Mouse (Mus musculus) neural tube, embryonic 14.5 days (tissue): Measurements from ENCODE around the gene Jkamp. TPM values are rescaled to one million over a fixed set of nuclear protein-coding genes. Genes with fewer than 3 reads are reported as not detected.
"Not testable (repeated sequence)": the region's sequence is repeated elsewhere in the genome, so short reads cannot be mapped to it uniquely, and the experiment has no call there.

Experiments
- ATAC-seq: fragments of 200-750 bp; cut with Nextera tagmentation; 2 replicates; pipeline ENCODE4 v1.8.0; 2017; ENCODE audit warnings: low read depth, mild to moderate bottlenecking, moderate TSS enrichment, moderate library complexity
- H3K27ac ChIP-seq: fragments of 300-500 bp; sonication (generic); 2 replicates; pipeline ENCODE4 v1.5.1; 2014; ENCODE audit warnings: low read depth, mild to moderate bottlenecking, control low read depth, low read length, moderate library complexity, mixed read lengths
- H3K27me3 ChIP-seq: fragments of 300-500 bp; sonication (generic); 2 replicates; pipeline ENCODE4 v1.6.1; 2014; ENCODE audit warnings: low read length; ENCODE audit not compliant: control insufficient read depth, insufficient read depth
- H3K36me3 ChIP-seq: fragments of 300-500 bp; sonication (generic); 2 replicates; pipeline ENCODE4 v1.6.1; 2014; ENCODE audit warnings: low read length, mixed read lengths; ENCODE audit not compliant: control insufficient read depth, insufficient read depth
- H3K4me1 ChIP-seq: fragments of 300-500 bp; sonication (generic); 2 replicates; pipeline ENCODE4 v1.6.1; 2014; ENCODE audit warnings: low read length; ENCODE audit not compliant: control insufficient read depth, insufficient read depth
- H3K4me2 ChIP-seq: fragments of 300-500 bp; sonication (generic); 2 replicates; pipeline ENCODE4 v1.6.1; 2014; ENCODE audit warnings: mild to moderate bottlenecking, low read depth, low read length, control low read depth
- H3K4me3 ChIP-seq: fragments of 300-500 bp; sonication (generic); 2 replicates; pipeline ENCODE4 v1.5.1; 2014; ENCODE audit warnings: low read depth, low read length, control low read depth, mixed read lengths
- H3K9ac ChIP-seq: fragments of 300-500 bp; sonication (generic); replicated peaks from 2 replicates; pipeline ENCODE4 v1.6.1; 2014; ENCODE audit warnings: low read depth, mild to moderate bottlenecking, control low read depth, low read length, mixed read lengths
- H3K9me3 ChIP-seq: fragments of 300-500 bp; sonication (generic); 2 replicates; pipeline ENCODE4 v1.6.1; 2016; ENCODE audit warnings: low read length; ENCODE audit not compliant: control insufficient read depth
- WGBS: fragments of 180-500 bp; shearing (Covaris S2); extraction: QIAGEN DNeasy Blood & Tissue Kit; methylation state at CpG from one replicate; pipeline ENCODE4 v1.1.7; 2014; 5-methylcytosine and 5-hydroxymethylcytosine counted together
- polyA plus RNA-seq: library from polyadenylated mRNA; unstranded; fragments of >200 nt; fragmentation: Nextera tagmentation; extraction: Ambion mirVana; gene quantifications from 2 replicates; pipeline ENCODE4 v1.2.1, GENCODE M21; 2014

The Jkamp gene
- polyA plus RNA-seq = 101 and 113 TPM in 2 replicates

DNA sequence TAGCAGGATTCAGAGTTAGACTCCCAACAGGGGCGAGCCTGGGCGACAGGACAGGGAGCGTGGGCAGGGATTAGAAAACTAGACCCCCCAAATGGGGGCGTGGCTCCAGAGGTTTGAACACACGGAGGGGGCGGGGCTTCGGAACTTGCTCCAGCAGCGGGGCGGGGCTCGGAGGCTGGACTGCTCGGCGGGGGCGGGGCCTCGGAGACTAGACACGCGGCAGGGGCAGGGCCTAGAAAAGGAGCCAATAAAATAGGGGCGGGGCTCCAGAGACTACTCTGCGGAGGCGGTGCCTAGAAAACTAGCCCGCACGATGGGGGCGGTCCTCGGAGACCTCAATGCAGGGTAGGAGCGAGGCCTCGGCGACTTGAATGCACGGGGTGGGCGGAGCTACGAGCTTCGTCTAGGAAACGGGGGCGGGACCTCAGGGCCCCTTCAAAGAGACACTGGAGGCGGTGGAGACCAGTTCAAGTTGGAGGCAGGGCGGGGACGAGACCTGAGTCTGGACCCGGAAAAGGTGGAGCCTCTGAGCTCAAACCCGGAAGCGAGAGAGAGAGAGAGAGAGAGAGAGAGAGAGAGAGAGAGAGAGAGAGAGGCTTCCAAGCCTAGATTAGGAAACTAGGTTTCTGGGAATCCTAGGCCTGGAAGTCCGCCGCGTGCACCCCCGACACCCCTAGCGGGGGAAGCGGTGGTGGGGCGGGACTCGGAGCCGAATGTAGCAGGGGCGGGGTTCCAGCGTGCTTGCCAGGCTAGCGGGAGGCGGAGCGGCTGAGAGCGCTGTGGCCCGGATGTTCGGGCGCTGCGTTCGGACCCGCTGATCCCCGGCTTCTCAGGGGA lies at the start of gene Jkamp, which contains the start of gene L3hypdh:
TSS of gene Jkamp (plus strand) at position 261 of the 837 bp plus-strand sequence.
TSS of gene L3hypdh (minus strand) at position 111 of the 837 bp plus-strand sequence.
- ATAC-seq = peak; percentile 94
- Histone ChIP-seq H3K4me1 (peaks cover 21% of the 10 kb centered on the region), H3K4me2 (peak within 1 kb of the TSS; percentile 85), H3K9me3 (no peaks in the 10 kb centered on the region), H3K4me3 (peak within 1 kb of the TSS; percentile 72), H3K9ac (peak within 1 kb of the TSS; percentile 88), H3K36me3 (no peaks in the 10 kb centered on the region), H3K27ac (peak within 1 kb of the TSS; percentile 97), H3K27me3 (no peaks in the 10 kb centered on the region)
- under 1% methylated on average over 59 of the region's 60 CpGs for WGBS

GRCm38 (mm10) chr12:72036097-72036661 lies 49.2 kb upstream of the Jkamp start:
- no peak overlapping the region for H3K4me2 ChIP-seq
- no peaks in the 10 kb centered on the region for H3K27me3 ChIP-seq
- H3K4me1 ChIP-seq = no peaks in the 10 kb centered on the region
- 81% methylated on average over 9 of the region's 9 CpGs for WGBS
- no peak overlapping the region for H3K9ac ChIP-seq
- H3K9me3 ChIP-seq = no peaks in the 10 kb centered on the region
- H3K4me3 ChIP-seq = no peak overlapping the region
- no peak for ATAC-seq
- H3K27ac ChIP-seq = no peak overlapping the region
- H3K36me3 ChIP-seq = no peaks in the 10 kb centered on the region

GRCm38 (mm10) chr12:72037049-72037448 lies 48.3 kb upstream of the Jkamp start:
- H3K4me1 ChIP-seq = no peaks in the 10 kb centered on the region
- ATAC-seq = no peak
- WGBS = 93% methylated on average over 6 of the region's 6 CpGs

DNA sequence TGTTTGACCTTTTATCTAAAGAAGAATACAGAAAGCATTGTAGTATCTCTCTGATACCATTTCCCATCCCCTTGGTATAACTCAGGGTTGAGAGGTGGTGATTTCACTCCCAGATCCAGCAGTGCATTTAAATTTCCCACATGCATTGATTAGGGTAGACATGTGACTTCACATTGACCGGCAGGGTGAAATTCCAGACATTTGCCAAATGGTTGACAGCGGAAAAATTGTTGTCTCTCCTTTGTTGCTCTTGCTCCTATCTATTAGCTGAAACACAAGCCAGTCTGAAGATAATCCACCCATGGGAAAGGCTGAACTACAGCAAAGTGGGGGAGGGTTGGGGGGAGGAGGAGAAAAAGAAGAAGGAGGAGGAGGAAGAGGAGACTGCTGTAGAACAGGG lies 46.5 kb upstream of the Jkamp start:
- no peak overlapping the region for H3K4me2 ChIP-seq
- ATAC-seq = no peak
- WGBS = 74% methylated on average over 2 of the region's 2 CpGs
- no peaks in the 10 kb centered on the region for H3K27me3 ChIP-seq
- H3K4me3 ChIP-seq = no peak overlapping the region
- H3K9ac ChIP-seq = no peak overlapping the region
- no peak overlapping the region for H3K27ac ChIP-seq
- no peaks in the 10 kb centered on the region for H3K9me3 ChIP-seq
- no peaks in the 10 kb centered on the region for H3K4me1 ChIP-seq
- no peaks in the 10 kb centered on the region for H3K36me3 ChIP-seq

More at GRCm38 (mm10) chr12:72037049-72037448, 48.3 kb upstream of the Jkamp start:
- no peak overlapping the region for H3K9ac ChIP-seq
- no peaks in the 10 kb centered on the region for H3K36me3 ChIP-seq
- H3K4me3 ChIP-seq = no peak overlapping the region
- no peak overlapping the region for H3K27ac ChIP-seq
- no peak overlapping the region for H3K4me2 ChIP-seq
- H3K9me3 ChIP-seq = no peaks in the 10 kb centered on the region
- H3K27me3 ChIP-seq = no peaks in the 10 kb centered on the region

DNA sequence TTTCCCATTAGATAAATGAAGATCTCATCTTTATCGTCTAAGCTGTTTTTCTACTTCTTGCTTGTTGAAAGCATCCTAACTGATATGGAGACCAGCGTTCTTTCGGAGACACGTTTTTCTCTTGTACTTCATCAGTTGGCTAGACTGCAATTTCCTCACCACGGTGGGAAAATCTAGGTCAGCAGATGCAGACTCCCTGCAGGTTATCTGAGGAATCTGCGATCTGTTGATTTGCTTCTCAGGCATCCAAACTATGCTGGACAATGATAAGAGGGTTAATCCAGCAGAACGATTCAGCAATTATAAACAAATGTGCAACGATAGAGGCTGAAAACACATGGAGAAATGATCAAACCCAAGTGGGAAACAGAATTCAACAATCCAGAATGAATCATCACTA lies 45.9 kb upstream of the Jkamp start:
- no peaks in the 10 kb centered on the region for H3K4me1 ChIP-seq
- no peak overlapping the region for H3K9ac ChIP-seq
- ATAC-seq = no peak
- H3K36me3 ChIP-seq = no peaks in the 10 kb centered on the region
- H3K27me3 ChIP-seq = no peaks in the 10 kb centered on the region
- no peak overlapping the region for H3K4me2 ChIP-seq
- H3K27ac ChIP-seq = no peak overlapping the region
- no peak overlapping the region for H3K4me3 ChIP-seq
- H3K9me3 ChIP-seq = no peaks in the 10 kb centered on the region
- 85% methylated on average over 8 of the region's 8 CpGs for WGBS

DNA sequence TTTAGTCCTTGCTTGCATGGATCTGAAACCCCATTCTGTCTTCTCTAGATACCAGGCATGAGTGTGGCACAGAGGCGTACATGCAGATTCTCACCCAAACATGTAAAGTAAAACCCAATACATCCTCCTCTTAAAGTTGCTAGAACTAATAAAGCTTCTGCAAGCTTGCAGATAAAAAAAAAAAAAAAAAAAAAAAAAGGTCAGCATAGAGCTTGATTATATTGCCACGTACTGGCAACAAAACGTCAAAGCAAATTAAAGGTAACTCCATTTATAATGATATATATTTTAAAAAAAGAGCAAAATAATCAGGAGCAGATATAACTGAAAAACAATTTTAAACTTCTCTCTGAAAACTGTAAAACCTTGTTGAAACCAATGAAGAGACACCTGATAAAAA lies 44.2 kb upstream of the Jkamp start:
- no peak overlapping the region for H3K9ac ChIP-seq
- no peak for ATAC-seq
- WGBS = 93% methylated on average over 3 of the region's 3 CpGs
- H3K27me3 ChIP-seq = no peaks in the 10 kb centered on the region
- no peak overlapping the region for H3K27ac ChIP-seq
- no peaks in the 10 kb centered on the region for H3K4me1 ChIP-seq
- H3K4me2 ChIP-seq = no peak overlapping the region
- H3K9me3 ChIP-seq = no peaks in the 10 kb centered on the region
- no peak overlapping the region for H3K4me3 ChIP-seq
- H3K36me3 ChIP-seq = no peaks in the 10 kb centered on the region

- Histone ChIP-seq H3K9me3 (no peaks in the 10 kb centered on the region), H3K27me3 (no peaks in the 10 kb centered on the region), H3K9ac (no peak overlapping the region), H3K4me3 (no peak overlapping the region), H3K36me3 (no peaks in the 10 kb centered on the region), H3K4me1 (no peaks in the 10 kb centered on the region), H3K4me2 (no peak overlapping the region), H3K27ac (no peak overlapping the region)
- no peak for ATAC-seq
- 10% methylated on average over 2 of the region's 2 CpGs for WGBS
Measured at GRCm38 (mm10) chr12:72047513-72047912, 37.9 kb upstream of the Jkamp start.

GRCm38 (mm10) chr12:72050156-72050555 lies 35.2 kb upstream of the Jkamp start:
- H3K4me1 ChIP-seq, H3K9me3 ChIP-seq, ATAC-seq, H3K27me3 ChIP-seq, H3K27ac ChIP-seq, H3K36me3 ChIP-seq, H3K4me2 ChIP-seq, H3K4me3 ChIP-seq, H3K9ac ChIP-seq: not testable (repeated sequence)
- 92% methylated on average over 5 of the region's 5 CpGs for WGBS

DNA sequence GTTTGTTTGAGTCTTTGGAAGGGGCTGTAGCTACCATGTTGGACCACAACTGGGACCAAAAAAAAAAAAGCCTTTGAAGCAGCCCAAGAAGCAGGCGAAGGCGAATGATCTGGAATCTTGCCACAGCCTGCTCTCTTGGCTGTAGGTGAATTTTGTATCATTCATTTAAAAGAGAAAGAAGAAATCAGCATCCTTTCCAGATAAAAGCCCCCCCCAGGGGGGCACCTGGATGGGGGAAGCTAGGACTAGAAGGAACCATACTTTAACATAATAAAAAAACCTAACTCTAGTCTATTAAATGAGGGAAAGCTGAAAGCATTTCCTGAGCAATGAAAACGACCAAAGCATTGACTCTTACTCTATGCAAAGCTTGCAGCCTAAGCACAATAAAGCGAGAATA lies 34.6 kb upstream of the Jkamp start:
- ATAC-seq = no peak
- no peaks in the 10 kb centered on the region for H3K4me1 ChIP-seq

More for the DNA sequence above, 34.6 kb upstream of the Jkamp start:
- no peaks in the 10 kb centered on the region for H3K36me3 ChIP-seq
- H3K27me3 ChIP-seq = no peaks in the 10 kb centered on the region
- H3K9me3 ChIP-seq = no peaks in the 10 kb centered on the region
- H3K4me2 ChIP-seq = no peak overlapping the region
- H3K4me3 ChIP-seq = no peak overlapping the region
- 84% methylated on average over 4 of the region's 4 CpGs for WGBS
- no peak overlapping the region for H3K9ac ChIP-seq
- H3K27ac ChIP-seq = no peak overlapping the region
